In genomic region chrX:102504644-102505481, GRCm38 (mm10) we compare ENCODE assay signal across 8 mouse cellular contexts. TPM values are rescaled to one million over a fixed set of nuclear protein-coding genes. Genes with fewer than 3 reads are reported as not detected.
DNase-seq lines count a peak whose midpoint lies in the region; ATAC-seq and TF ChIP-seq lines count a peak whose summit lies in the region.

Gene Hdac8 (minus strand): TSS chrX:102505359.

- WGBS in embryonic facial prominence, embryonic 12.5 days: 20% methylated on average over 27 of the region's 27 CpGs
- WGBS in heart, adult 2 months: 11% methylated on average over 27 of the region's 27 CpGs
- 0% methylated on average over 27 of the region's 27 CpGs for WGBS in kidney, adult 2 months
- WGBS in limb, embryonic 11.5 days: 16% methylated on average over 26 of the region's 27 CpGs
- WGBS in midbrain, embryonic 13.5 days: 25% methylated on average over 27 of the region's 27 CpGs

- no peak for TF ChIP-seq POLR2A in heart, adult 2 months (IDR thresholded peaks at IDR 0.05; ENCODE audit: insufficient read depth, low read depth, low read length)
- no peak for TF ChIP-seq POLR2A in kidney, adult 2 months (IDR thresholded peaks at IDR 0.05; ENCODE audit: low read depth, low read length)

- DNase-seq in 3T3-L1 (ENCODE audit: low read depth, low spot score): peak; percentile 77
- DNase-seq in adrenal gland, postnatal 25 days: peak; percentile 31
- DNase-seq in heart, adult 2 months: peak; percentile 58 to 69
- peak; percentile 68 for DNase-seq in kidney, adult 2 months
- peak; percentile 59 for DNase-seq in limb, embryonic 11.5 days (ENCODE audit: low spot score)
- peak; percentile 32 for DNase-seq in spleen, adult 12 weeks (ENCODE audit: low spot score)

- TF ChIP-seq EP300 in heart, adult 2 months (IDR thresholded peaks at IDR 0.05; ENCODE audit: insufficient read depth, low read depth, low read length): no peak

- ATAC-seq in embryonic facial prominence, embryonic 12.5 days (ENCODE audit: insufficient number of reproducible peaks, insufficient read depth, low FRiP score, low TSS enrichment): no peak
- peak; percentile 76; the same call in 1 of the 2 replicates for ATAC-seq in limb, embryonic 11.5 days (ENCODE audit: insufficient number of reproducible peaks, low FRiP score, low TSS enrichment, low read depth)
- peak; percentile 91 for ATAC-seq in midbrain, embryonic 13.5 days

- H3K27me3 ChIP-seq in embryonic facial prominence, embryonic 12.5 days: peaks cover 3% of the 10 kb centered on the region; the same call in 1 of the 2 replicates
- no peaks in the 10 kb centered on the region for H3K27me3 ChIP-seq in heart, adult 2 months (ENCODE audit: control insufficient read depth, insufficient read depth, low read length)
- no peaks in the 10 kb centered on the region for H3K27me3 ChIP-seq in kidney, adult 2 months (replicated peaks; ENCODE audit: control insufficient read depth, insufficient read depth, low read length)
- peaks cover 6% of the 10 kb centered on the region; the same call in 1 of the 2 replicates for H3K27me3 ChIP-seq in limb, embryonic 11.5 days (ENCODE audit: control insufficient read depth, insufficient read depth, low read length)
- peaks cover 22% of the 10 kb centered on the region for H3K27me3 ChIP-seq in midbrain, embryonic 13.5 days

- H3K27ac ChIP-seq in embryonic facial prominence, embryonic 12.5 days: 0 out of 2 replicates have a peak within 1 kb of the TSS, but pooled peaks have one; percentile 46
- H3K27ac ChIP-seq in heart, adult 2 months: peak within 1 kb of the TSS; percentile 78
- peak within 1 kb of the TSS; percentile 73; the same call in 1 of the 2 replicates for H3K27ac ChIP-seq in kidney, adult 2 months (ENCODE audit: insufficient read depth, low read depth, low read length)
- H3K27ac ChIP-seq in limb, embryonic 11.5 days (replicated peaks; ENCODE audit: low read depth, low read length): no peak within 1 kb of the TSS
- H3K27ac ChIP-seq in midbrain, embryonic 13.5 days: peak within 1 kb of the TSS; percentile 53

- H3K4me3 ChIP-seq in embryonic facial prominence, embryonic 12.5 days: peak within 1 kb of the TSS; percentile 49
- peak within 1 kb of the TSS; percentile 54 for H3K4me3 ChIP-seq in heart, adult 2 months
- H3K4me3 ChIP-seq in kidney, adult 2 months (ENCODE audit: insufficient read depth, low read depth, low read length): peak within 1 kb of the TSS; percentile 99
- peak within 1 kb of the TSS; percentile 51 for H3K4me3 ChIP-seq in limb, embryonic 11.5 days (ENCODE audit: low read depth, low read length)
- peak within 1 kb of the TSS; percentile 51 for H3K4me3 ChIP-seq in midbrain, embryonic 13.5 days (replicated peaks)

- peak within 1 kb of the TSS; percentile 52 for H3K9ac ChIP-seq in embryonic facial prominence, embryonic 12.5 days
- H3K9ac ChIP-seq in heart, adult 2 months (ENCODE audit: low read depth, low read length): peak within 1 kb of the TSS; percentile 60
- H3K9ac ChIP-seq in limb, embryonic 11.5 days (ENCODE audit: low read length): peak within 1 kb of the TSS; percentile 47; the same call in 1 of the 2 replicates
- peak within 1 kb of the TSS; percentile 49 for H3K9ac ChIP-seq in midbrain, embryonic 13.5 days (replicated peaks)

- TF ChIP-seq CTCF in heart, adult 2 months (IDR thresholded peaks at IDR 0.05): no peak
- TF ChIP-seq CTCF in kidney, adult 2 months (conservative IDR thresholded peaks at IDR 0.05; ENCODE audit: insufficient read depth, insufficient read length, low read depth, low read length): no peak

- no peaks in the 10 kb centered on the region for H3K9me3 ChIP-seq in embryonic facial prominence, embryonic 12.5 days
- H3K9me3 ChIP-seq in limb, embryonic 11.5 days (ENCODE audit: control insufficient read depth, low read length): no peaks in the 10 kb centered on the region
- H3K9me3 ChIP-seq in midbrain, embryonic 13.5 days: no peaks in the 10 kb centered on the region

- H3K36me3 ChIP-seq in embryonic facial prominence, embryonic 12.5 days: no peaks in the 10 kb centered on the region
- no peaks in the 10 kb centered on the region for H3K36me3 ChIP-seq in heart, adult 2 months (ENCODE audit: control insufficient read depth, insufficient read depth, low read length)
- H3K36me3 ChIP-seq in kidney, adult 2 months (ENCODE audit: control insufficient read depth, insufficient read depth, low read length): no peaks in the 10 kb centered on the region
- no peaks in the 10 kb centered on the region for H3K36me3 ChIP-seq in limb, embryonic 11.5 days (ENCODE audit: control insufficient read depth, insufficient read depth, low read length)
- no peaks in the 10 kb centered on the region for H3K36me3 ChIP-seq in midbrain, embryonic 13.5 days

- intact Hi-C loops in heart, adult 2 months (cut with DNase I): no loop called here

- no peaks in the 10 kb centered on the region for H3K79me2 ChIP-seq in heart, adult 2 months (replicated peaks; ENCODE audit: control insufficient read depth, insufficient read depth, low read length)

- no peaks in the 10 kb centered on the region for H3K4me1 ChIP-seq in embryonic facial prominence, embryonic 12.5 days
- H3K4me1 ChIP-seq in heart, adult 2 months (ENCODE audit: control insufficient read depth, insufficient read depth, low read length): no peaks in the 10 kb centered on the region
- no peaks in the 10 kb centered on the region for H3K4me1 ChIP-seq in kidney, adult 2 months (ENCODE audit: control insufficient read depth, insufficient read depth, low read length)
- H3K4me1 ChIP-seq in limb, embryonic 11.5 days (ENCODE audit: control insufficient read depth, insufficient read depth, low read length): no peaks in the 10 kb centered on the region
- 0 out of 2 replicates have a peak, but pooled peaks cover 5% of the 10 kb centered on the region for H3K4me1 ChIP-seq in midbrain, embryonic 13.5 days (replicated peaks)

- H3K4me2 ChIP-seq in embryonic facial prominence, embryonic 12.5 days (replicated peaks): peak within 1 kb of the TSS; percentile 53
- H3K4me2 ChIP-seq in limb, embryonic 11.5 days (ENCODE audit: low read depth, severe bottlenecking): peak within 1 kb of the TSS; percentile 47
- H3K4me2 ChIP-seq in midbrain, embryonic 13.5 days (replicated peaks): peak within 1 kb of the TSS; percentile 60

RNA-seq across cellular contexts. Expression of gene Hdac8, which starts in this region (rescaled TPM):
- 11.5 and 11.8 TPM in 2 replicates for total RNA-seq in adrenal gland, postnatal 25 days (2021)
- 11.0 and 12.6 TPM in 2 replicates for polyA plus RNA-seq in embryonic facial prominence, embryonic 12.5 days (2016; fragmentation: Nextera tagmentation; extraction: Ambion mirVana)
- total RNA-seq in heart, adult 2 months (2021): 1 to 10 TPM; 4.3 to 4.5 TPM
- polyA plus RNA-seq in heart, adult 2 months (2012; rRNA removed): 1.9 and 3.5 TPM in 2 replicates
- 4.8 and 5.5 TPM in 2 replicates for polyA plus RNA-seq in kidney, adult 2 months (2012; rRNA removed)
- polyA plus RNA-seq in limb, embryonic 11.5 days (2014; fragmentation: Nextera tagmentation; extraction: Ambion mirVana): 3.6 and 4.5 TPM in 2 replicates
- polyA plus RNA-seq in midbrain, embryonic 13.5 days (2015; fragmentation: Nextera tagmentation; extraction: Ambion mirVana): 9.4 and 10.6 TPM in 2 replicates

Comparison
In these comparisons a context has a peak if more than half of its experiments do, and no peak if none do; other contexts are left out.
1. H3K4me3 ChIP-seq: peak in every context shown above with its lines; median percentile 99 in kidney, adult 2 months; 54 in heart, adult 2 months; 51 in limb, embryonic 11.5 days; 51 in midbrain, embryonic 13.5 days; 49 in embryonic facial prominence, embryonic 12.5 days.